9 mouse cellular contexts compared by ENCODE assay signal in genomic region chr9:118592585-118593249, GRCm38 (mm10). TPM values are rescaled to one million over a fixed set of nuclear protein-coding genes. Genes with fewer than 3 reads are reported as not detected.
DNase-seq lines count a peak whose midpoint lies in the region; ATAC-seq lines count a peak whose summit lies in the region.
"Had no signal": no experiment of that assay in that cellular context is flagged by ENCODE, and none has a peak within 500 bp of the region (broad histone marks: within the 10 kb centered on the region; RNA-seq: fewer than 3 reads in every experiment).

No protein-coding gene starts in this region.

- no peak overlapping the region for H3K9ac ChIP-seq in forebrain, embryonic 14.5 days (ENCODE audit: low read length)

- no peak overlapping the region for H3K4me3 ChIP-seq in forebrain, embryonic 10.5 days
- no peak overlapping the region for H3K4me3 ChIP-seq in forebrain, embryonic 14.5 days (ENCODE audit: low read depth, low read length)

- ATAC-seq in forebrain, embryonic 14.5 days = no peak; the same call in 1 of the 2 replicates

- no peaks in the 10 kb centered on the region for H3K27me3 ChIP-seq in forebrain, embryonic 10.5 days (ENCODE audit: poor library complexity, severe bottlenecking)
- no peaks in the 10 kb centered on the region for H3K27me3 ChIP-seq in forebrain, embryonic 14.5 days (replicated peaks; ENCODE audit: control insufficient read depth, insufficient read depth, low read length)

- peak overlapping the region; percentile 27 for H3K27ac ChIP-seq in forebrain, embryonic 10.5 days
- no peak overlapping the region for H3K27ac ChIP-seq in forebrain, embryonic 14.5 days (ENCODE audit: low read depth, low read length)

- H3K36me3 ChIP-seq in forebrain, embryonic 10.5 days (replicated peaks) = no peaks in the 10 kb centered on the region
- no peaks in the 10 kb centered on the region for H3K36me3 ChIP-seq in forebrain, embryonic 14.5 days (ENCODE audit: control insufficient read depth, insufficient read depth, low read length)

- DNase-seq in forebrain, embryonic 10.5 days (ENCODE audit: extremely low spot score, low spot score) = peak; percentile 55
- DNase-seq in forebrain, embryonic 14.5 days (ENCODE audit: low spot score) = no peak
- peak; percentile 50 for DNase-seq in ES-CJ7 (ENCODE audit: low read depth, low spot score)
- peak; percentile 61 to 73 for DNase-seq in kidney, adult 8-10 months
- peak; percentile 53 to 65 for DNase-seq in lung, adult 18-20 months
- DNase-seq in layer of hippocampus, postnatal 14 days (ENCODE audit: low spot score in 2 of 2) = no peak
- no peak for DNase-seq in urinary bladder, adult 18-20 months (ENCODE audit: low spot score in 2 of 2)
- no peak for DNase-seq in layer of hippocampus, adult 9-11 months
- DNase-seq: right cerebral cortex, postnatal 25 days had no signal

- H3K9me3 ChIP-seq in forebrain, embryonic 10.5 days = no peaks in the 10 kb centered on the region
- H3K9me3 ChIP-seq in forebrain, embryonic 14.5 days (replicated peaks; ENCODE audit: control insufficient read depth, low read length) = no peaks in the 10 kb centered on the region

- WGBS in forebrain, embryonic 10.5 days = 41% methylated on average over 13 of the region's 13 CpGs
- 49% methylated on average over 13 of the region's 13 CpGs for WGBS in forebrain, embryonic 14.5 days

- H3K4me2 ChIP-seq in forebrain, embryonic 14.5 days (ENCODE audit: low read length) = no peak overlapping the region

- H3K4me1 ChIP-seq in forebrain, embryonic 10.5 days = peaks cover 39% of the 10 kb centered on the region
- H3K4me1 ChIP-seq in forebrain, embryonic 14.5 days (ENCODE audit: control insufficient read depth, insufficient read depth, low read length) = no peaks in the 10 kb centered on the region

RNA-seq across cellular contexts. Expression of gene Itga9, which starts 13.8 kb away (rescaled TPM):
- 6.0 and 6.1 TPM in 2 replicates for polyA plus RNA-seq in forebrain, embryonic 10.5 days (2016; fragmentation: Nextera tagmentation; extraction: Ambion mirVana)
- polyA plus RNA-seq in forebrain, embryonic 14.5 days (2014; fragmentation: Nextera tagmentation; extraction: Ambion mirVana) = 0.85 and 0.88 TPM in 2 replicates
- 10 to 100 TPM in 1 of 2 experiments, 1 to 10 TPM in 1; 6.1 to 11.2 TPM for total RNA-seq in layer of hippocampus, postnatal 14 days (2021)

Comparison
In these comparisons a context has a peak if more than half of its experiments do, and no peak if none do; other contexts are left out.
1. DNase-seq: peak in forebrain, embryonic 10.5 days (single experiment), ES-CJ7 (single experiment), kidney, adult 8-10 months (2 of 2) and lung, adult 18-20 months (2 of 2); none in forebrain, embryonic 14.5 days (single experiment), layer of hippocampus, postnatal 14 days (0 of 2), urinary bladder, adult 18-20 months (0 of 2) and layer of hippocampus, adult 9-11 months (single experiment).